Mouse (Mus musculus): ENCODE data around the gene AU022252. TPM values are rescaled to one million over a fixed set of nuclear protein-coding genes. Genes with fewer than 3 reads are reported as not detected.

The AU022252 gene
- polyA plus RNA-seq, 1 experiment from 2014 or later: 24.0 TPM

DNA sequence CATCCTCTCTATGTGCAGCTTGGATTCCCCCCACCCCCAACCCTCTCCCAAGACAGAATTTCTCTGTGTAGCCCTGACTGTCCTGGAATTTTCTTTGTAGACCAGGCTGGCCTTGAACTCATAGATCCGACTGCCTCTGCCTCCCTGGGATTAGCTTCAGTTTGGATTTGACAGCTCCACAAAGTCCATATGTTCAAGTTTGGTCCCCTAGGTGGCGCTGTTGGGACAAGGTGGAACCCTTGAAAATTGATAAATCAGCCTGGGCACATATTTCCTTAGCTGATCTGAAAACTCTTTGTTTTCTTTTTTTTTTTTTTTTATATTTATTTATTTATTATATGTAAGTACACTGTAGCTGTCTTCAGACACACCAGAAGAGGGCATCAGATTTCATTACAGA lies 75.3 kb downstream of the AU022252 start:
- Histone ChIP-seq H3K9ac (replicated peaks; ENCODE audit: low read depth, low read length) (no peak overlapping the region), H3K4me2 (replicated peaks; ENCODE audit: low read depth, low read length) (no peak overlapping the region), H3K4me3 (ENCODE audit: low read depth, low read length) (no peak overlapping the region), H3K9me3 (ENCODE audit: control insufficient read depth, low read depth, low read length) (no peaks in the 10 kb centered on the region), H3K4me1 (ENCODE audit: control insufficient read depth, insufficient read depth, low read length) (no peaks in the 10 kb centered on the region), H3K27me3 (ENCODE audit: control insufficient read depth, insufficient read depth, low read length) (no peaks in the 10 kb centered on the region), H3K36me3 (ENCODE audit: control insufficient read depth, insufficient read depth, low read length) (no peaks in the 10 kb centered on the region), H3K27ac (ENCODE audit: low read length) (no peak overlapping the region)
- 33% methylated on average over 2 of the region's 2 CpGs for WGBS
- no peak for ATAC-seq (ENCODE audit: insufficient number of reproducible peaks, insufficient read depth, low FRiP score, low read depth)

Other genes starting within 250 kb of the AU022252 start
- gene Slc2a1, start 124.0 kb downstream of the AU022252 start, polyA plus RNA-seq (2014; fragmentation: Nextera tagmentation; extraction: Ambion mirVana): 120 and 139 TPM in 2 replicates
- 7.0 and 8.5 TPM in 2 replicates for gene Zfp691, start 58.5 kb downstream of the AU022252 start, polyA plus RNA-seq (2014; fragmentation: Nextera tagmentation; extraction: Ambion mirVana)
- gene Ermap, start 42.7 kb downstream of the AU022252 start, polyA plus RNA-seq (2014; fragmentation: Nextera tagmentation; extraction: Ambion mirVana): 1.1 and 1.5 TPM in 2 replicates
- gene Svbp, start 37.4 kb downstream of the AU022252 start, polyA plus RNA-seq (2014; fragmentation: Nextera tagmentation; extraction: Ambion mirVana): 150 and 155 TPM in 2 replicates
- gene Tmem269, start 14.5 kb downstream of the AU022252 start, polyA plus RNA-seq (2014; fragmentation: Nextera tagmentation; extraction: Ambion mirVana): not detected in 2 replicates
- 45.0 and 46.3 TPM in 2 replicates for gene P3h1, start 203 bp upstream of the AU022252 start, polyA plus RNA-seq (2014; fragmentation: Nextera tagmentation; extraction: Ambion mirVana)
- not detected in 2 replicates for gene Cldn19, start 22.7 kb upstream of the AU022252 start, polyA plus RNA-seq (2014; fragmentation: Nextera tagmentation; extraction: Ambion mirVana)
- gene Ybx1, start 61.9 kb upstream of the AU022252 start, polyA plus RNA-seq (2014; fragmentation: Nextera tagmentation; extraction: Ambion mirVana): 626 and 684 TPM in 2 replicates
- gene Ppih, start 87.8 kb upstream of the AU022252 start, polyA plus RNA-seq (2014; fragmentation: Nextera tagmentation; extraction: Ambion mirVana): 91.7 and 93.7 TPM in 2 replicates
- gene Ccdc30, start 182.8 kb upstream of the AU022252 start, polyA plus RNA-seq (2014; fragmentation: Nextera tagmentation; extraction: Ambion mirVana): 3.5 and 7.3 TPM in 2 replicates
- 31.9 and 33.7 TPM in 2 replicates for gene Ppcs, start 189.7 kb upstream of the AU022252 start, polyA plus RNA-seq (2014; fragmentation: Nextera tagmentation; extraction: Ambion mirVana)
- not detected in 2 replicates for gene Zmynd12, start 190.1 kb upstream of the AU022252 start, polyA plus RNA-seq (2014; fragmentation: Nextera tagmentation; extraction: Ambion mirVana)

Measured in stomach, embryonic 14.5 days (tissue).